Mouse (Mus musculus): ENCODE data around the gene Cstad. TPM values are rescaled to one million over a fixed set of nuclear protein-coding genes. Genes with fewer than 3 reads are reported as not detected.

Gene Cstad
- total RNA-seq, 2 experiments from 2014 or later = 0.57 to 1.2 TPM

Other genes with a start within 250 kb of the Cstad start
- 10 to 100 TPM; 34.6 to 42.9 TPM for gene Sh3glb2, start 235.7 kb upstream of the Cstad start, total RNA-seq (2021)
- gene Miga2, start 230.8 kb upstream of the Cstad start, total RNA-seq (2021) = 10 to 100 TPM; 83.0 to 85.6 TPM
- 1 to 10 TPM; 6.4 to 7.8 TPM for gene Dolpp1, start 202.8 kb upstream of the Cstad start, total RNA-seq (2021)
- 100 to 1,000 TPM; 507 to 509 TPM for gene Crat, start 179.2 kb upstream of the Cstad start, total RNA-seq (2021)
- 10 to 100 TPM; 81.6 to 96.7 TPM for gene Ptpa, start 179.0 kb upstream of the Cstad start, total RNA-seq (2021)
- gene Ier5l, start 120.8 kb upstream of the Cstad start, total RNA-seq (2021) = 1 to 10 TPM; 2.6 to 3.2 TPM
- under 1 TPM; 0.49 to 0.74 TPM for gene 1700001O22Rik, start 208.6 kb downstream of the Cstad start, total RNA-seq (2021)
- 10 to 100 TPM; 22.6 to 29.2 TPM for gene Ntmt1, start 212.8 kb downstream of the Cstad start, total RNA-seq (2021)
- gene Asb6, start 235.3 kb downstream of the Cstad start, total RNA-seq (2021) = 1 to 10 TPM; 6.6 to 7.4 TPM
- gene Prrx2, start 239.9 kb downstream of the Cstad start, total RNA-seq (2021) = 1 to 10 TPM in 1 of 2 experiments, under 1 TPM in 1; 0.92 to 1.5 TPM

All from heart, adult 18-20 months (tissue).